Mouse (Mus musculus) lung, adult 2 months (tissue): ENCODE results near the gene Gtf2a2. TPM values are rescaled to one million over a fixed set of nuclear protein-coding genes. Genes with fewer than 3 reads are reported as not detected.
"Not testable (repeated sequence)": the region's sequence is repeated elsewhere in the genome, so short reads cannot be mapped to it uniquely, and the experiment has no call there.

ENCODE experiments used
- DNase-seq: peaks from one replicate; pipeline ENCODE4 v3.0.0; 2022
- H3K4me1 ChIP-seq: fragments of 200-500 bp; 2 replicates; pipeline ENCODE4 v1.6.1; 2011; ENCODE audit warnings: low read length; ENCODE audit not compliant: control insufficient read depth, insufficient read depth
- H3K4me3 ChIP-seq: fragments of 200-500 bp; replicated peaks from 2 replicates; pipeline ENCODE3; 2011; ENCODE audit warnings: low read depth, mild to moderate bottlenecking, control low read depth, low read length; ENCODE audit errors: extremely low read depth
- CTCF ChIP-seq: fragments of 200-500 bp; IDR thresholded peaks from 2 replicates; pipeline ENCODE4 v1.5.1; 2011; ENCODE audit warnings: mild to moderate bottlenecking, low read length, control low read depth; ENCODE audit not compliant: insufficient read depth
- POLR2A ChIP-seq: fragments of 200-500 bp; IDR thresholded peaks from 2 replicates; pipeline ENCODE4 v1.6.1; 2011; ENCODE audit warnings: low read depth, mild to moderate bottlenecking, control low read depth, low read length, borderline replicate concordance; ENCODE audit errors: extremely low read depth
- WGBS: fragments of 180-500 bp; shearing (Covaris S2); methylation state at CpG from one replicate; pipeline ENCODE4 v1.1.7; 2018; 5-methylcytosine and 5-hydroxymethylcytosine counted together
- polyA plus RNA-seq: library from polyadenylated mRNA; depleted of rRNA; stranded (reverse); fragments of >200 nt; gene quantifications from 2 replicates; pipeline ENCODE4 v1.2.3, GENCODE M21; 2012

Gene Gtf2a2
- polyA plus RNA-seq, 1 experiment, result 13.0 TPM

GRCm38 (mm10) chr9:70011537-70012407, 578 bp upstream of the Gtf2a2 start:
- 51% methylated on average over 14 of the region's 14 CpGs for WGBS
- no peak for DNase-seq
- H3K4me1 ChIP-seq, result peaks cover 10% of the 10 kb centered on the region
- H3K4me3 ChIP-seq, result peak overlapping the region; percentile 92
- TF ChIP-seq POLR2A (no peak), CTCF (no peak)

GRCm38 (mm10) chr9:70015632-70016031, 3.3 kb downstream of the Gtf2a2 start:
- TF ChIP-seq CTCF, result no peak
- TF ChIP-seq POLR2A, result no peak
- Histone ChIP-seq H3K4me1 (peaks cover 10% of the 10 kb centered on the region), H3K4me3 (no peak overlapping the region)
- 95% methylated on average over 2 of the region's 2 CpGs for WGBS
- no peak for DNase-seq

- H3K4me3 ChIP-seq, result no peak overlapping the region
Observed at GRCm38 (mm10) chr9:70018879-70019278, 6.5 kb downstream of the Gtf2a2 start.

GRCm38 (mm10) chr9:70021610-70022009, 9.3 kb downstream of the Gtf2a2 start:
- no peak for DNase-seq
- no peak for TF ChIP-seq POLR2A
- H3K4me1 ChIP-seq, result peaks cover 2% of the 10 kb centered on the region; the same call in 1 of the 2 replicates
- no peak overlapping the region for H3K4me3 ChIP-seq
- 58% methylated on average over 1 of the region's 1 CpGs for WGBS

More at GRCm38 (mm10) chr9:70018879-70019278, 6.5 kb downstream of the Gtf2a2 start:
- TF ChIP-seq POLR2A (no peak), CTCF (peak; percentile 27; the same call in 1 of the 2 replicates)
- H3K4me1 ChIP-seq, result peaks cover 6% of the 10 kb centered on the region
- DNase-seq, result no peak

- Histone ChIP-seq H3K4me3 (no peak overlapping the region), H3K4me1 (peaks cover 2% of the 10 kb centered on the region; the same call in 1 of the 2 replicates)
- no peak for DNase-seq
- WGBS, result 51% methylated on average over 4 of the region's 4 CpGs
- no peak for TF ChIP-seq POLR2A
- no peak for TF ChIP-seq CTCF
Observed at GRCm38 (mm10) chr9:70022083-70022482, 9.7 kb downstream of the Gtf2a2 start.

GRCm38 (mm10) chr9:70023615-70024014, 11.3 kb downstream of the Gtf2a2 start:
- not testable (repeated sequence) for H3K4me1 ChIP-seq, DNase-seq, H3K4me3 ChIP-seq
- WGBS, result 61% methylated on average over 1 of the region's 1 CpGs

- TF ChIP-seq POLR2A (no peak), CTCF (no peak)
- no peak for DNase-seq
- Histone ChIP-seq H3K4me3 (no peak overlapping the region), H3K4me1 (peaks cover 2% of the 10 kb centered on the region; the same call in 1 of the 2 replicates)
Observed at GRCm38 (mm10) chr9:70024648-70025047, 12.3 kb downstream of the Gtf2a2 start.

- H3K4me3 ChIP-seq, result no peak overlapping the region
- peak; percentile 13 for DNase-seq
- 75% methylated on average over 2 of the region's 2 CpGs for WGBS
- H3K4me1 ChIP-seq, result peaks cover 2% of the 10 kb centered on the region; the same call in 1 of the 2 replicates
- no peak for TF ChIP-seq POLR2A
Observed at GRCm38 (mm10) chr9:70025365-70026012, 13.1 kb downstream of the Gtf2a2 start.

GRCm38 (mm10) chr9:70032167-70032566, 19.8 kb downstream of the Gtf2a2 start:
- 90% methylated on average over 1 of the region's 1 CpGs for WGBS
- Histone ChIP-seq H3K4me1 (no peaks in the 10 kb centered on the region), H3K4me3 (no peak overlapping the region)
- no peak for DNase-seq
- TF ChIP-seq POLR2A, result no peak
- TF ChIP-seq CTCF, result no peak

- H3K4me3 ChIP-seq, result no peak overlapping the region
- H3K4me1 ChIP-seq, result no peaks in the 10 kb centered on the region
- no peak for DNase-seq
- TF ChIP-seq POLR2A (no peak), CTCF (no peak)
- WGBS, result 66% methylated on average over 9 of the region's 9 CpGs
Observed at GRCm38 (mm10) chr9:70033056-70033455, 20.7 kb downstream of the Gtf2a2 start.

- 82% methylated on average over 7 of the region's 7 CpGs for WGBS
- TF ChIP-seq CTCF (no peak), POLR2A (no peak)
Observed at GRCm38 (mm10) chr9:70034702-70035101, 22.4 kb downstream of the Gtf2a2 start.

More at GRCm38 (mm10) chr9:70034702-70035101, 22.4 kb downstream of the Gtf2a2 start:
- no peaks in the 10 kb centered on the region for H3K4me1 ChIP-seq
- DNase-seq, result no peak
- no peak overlapping the region for H3K4me3 ChIP-seq
